Mouse (Mus musculus) spleen, adult 2 months (tissue): Measurements from ENCODE around the gene Nkx1-2. TPM values are rescaled to one million over a fixed set of nuclear protein-coding genes. Genes with fewer than 3 reads are reported as not detected.

Source experiments
- DNase-seq, 2 experiments: peaks; one replicate each; pipeline versions ENCODE4 v3.0.0 to v3.0.0-alpha.2; 2012 to 2021; ENCODE audit warnings: low spot score in 2 of 2, low read depth in 1 of 2
- H3K27ac ChIP-seq: fragments of 200-500 bp; 2 replicates; pipeline ENCODE4 v1.5.1; 2012; ENCODE audit warnings: low read length, inconsistent platforms; ENCODE audit not compliant: insufficient read depth
- H3K27me3 ChIP-seq: fragments of 200-500 bp; 2 replicates; pipeline ENCODE4 v1.6.1; 2012; ENCODE audit warnings: mild to moderate bottlenecking, moderate library complexity, low read length, inconsistent platforms; ENCODE audit not compliant: control insufficient read depth, insufficient read depth
- H3K36me3 ChIP-seq: fragments of 200-500 bp; 2 replicates; pipeline ENCODE4 v1.6.1; 2012; ENCODE audit warnings: mild to moderate bottlenecking, low read length, inconsistent platforms; ENCODE audit not compliant: control insufficient read depth, insufficient read depth
- H3K4me1 ChIP-seq: fragments of 200-500 bp; 2 replicates; pipeline ENCODE4 v1.6.1; 2011; ENCODE audit warnings: inconsistent platforms; ENCODE audit not compliant: control insufficient read depth, insufficient read depth, insufficient read length
- H3K4me3 ChIP-seq: fragments of 200-500 bp; 2 replicates; pipeline ENCODE4 v1.5.1; 2011; ENCODE audit warnings: mild to moderate bottlenecking, inconsistent platforms; ENCODE audit not compliant: insufficient read depth, insufficient read length; ENCODE audit errors: extremely low read depth
- CTCF ChIP-seq: fragments of 200-500 bp; IDR thresholded peaks from 2 replicates; pipeline ENCODE4 v1.5.1; 2011; ENCODE audit warnings: mild to moderate bottlenecking, inconsistent platforms; ENCODE audit not compliant: insufficient read depth, insufficient read length, insufficient replicate concordance; ENCODE audit errors: extremely low read depth
- POLR2A ChIP-seq: fragments of 200-500 bp; IDR thresholded peaks from 2 replicates; pipeline ENCODE4 v1.6.1; 2011; ENCODE audit warnings: low read depth, low read length, inconsistent platforms
- WGBS: fragments of 180-500 bp; shearing (Covaris S2); methylation state at CpG from one replicate; pipeline ENCODE4 v1.1.7; 2018; 5-methylcytosine and 5-hydroxymethylcytosine counted together
- polyA plus RNA-seq: library from polyadenylated mRNA; depleted of rRNA; stranded (reverse); fragments of >200 nt; gene quantifications from 2 replicates; pipeline ENCODE4 v1.2.3, GENCODE M21; 2012

Gene Nkx1-2
- polyA plus RNA-seq, 1 experiment = 0.19 TPM

- H3K27me3 ChIP-seq = peaks cover 8% of the 10 kb centered on the region
- peaks cover under 1% of the 10 kb centered on the region for H3K4me1 ChIP-seq
- no peak for DNase-seq
- 94% methylated on average over 2 of the region's 2 CpGs for WGBS
- no peak overlapping the region for H3K27ac ChIP-seq
- no peak overlapping the region for H3K4me3 ChIP-seq
- H3K36me3 ChIP-seq = no peaks in the 10 kb centered on the region
- TF ChIP-seq POLR2A (no peak), CTCF (no peak)
These were observed 5.1 kb downstream of the Nkx1-2 start for GRCm38 (mm10) chr7:132594325-132594724.

GRCm38 (mm10) chr7:132593762-132594161 lies 5.7 kb downstream of the Nkx1-2 start:
- TF ChIP-seq CTCF (no peak), POLR2A (no peak)
- Histone ChIP-seq H3K36me3 (no peaks in the 10 kb centered on the region), H3K27me3 (peaks cover 8% of the 10 kb centered on the region), H3K4me3 (no peak overlapping the region), H3K4me1 (no peaks in the 10 kb centered on the region; the same call in 1 of the 2 replicates), H3K27ac (no peak overlapping the region)
- 78% methylated on average over 2 of the region's 2 CpGs for WGBS
- no peak for DNase-seq

DNA sequence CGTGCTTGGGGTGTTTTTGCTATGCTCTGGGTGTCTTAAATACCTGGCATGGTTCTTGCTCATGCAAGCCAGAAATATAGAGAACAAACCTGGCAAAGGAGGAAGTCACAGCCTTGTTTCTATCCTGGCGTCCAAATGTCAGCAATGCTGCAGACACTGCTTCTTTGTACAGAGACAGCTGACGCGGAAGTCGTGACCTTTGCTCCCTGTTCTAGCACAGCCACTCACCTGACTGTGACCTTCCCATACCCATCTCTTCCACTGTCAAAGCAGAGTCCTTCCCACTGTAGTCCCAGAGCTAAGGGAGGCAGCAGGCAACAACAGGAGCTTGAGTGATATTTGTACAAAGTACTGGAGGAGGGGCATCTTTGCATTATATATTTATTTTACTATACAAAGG lies 9.8 kb downstream of the Nkx1-2 start:
- TF ChIP-seq CTCF = no peak
- no peak for TF ChIP-seq POLR2A
- no peaks in the 10 kb centered on the region for H3K36me3 ChIP-seq
- WGBS = 62% methylated on average over 5 of the region's 5 CpGs
- no peak for DNase-seq
- H3K4me3 ChIP-seq = no peak overlapping the region
- no peaks in the 10 kb centered on the region for H3K27me3 ChIP-seq
- H3K27ac ChIP-seq = no peak overlapping the region
- H3K4me1 ChIP-seq = no peaks in the 10 kb centered on the region

DNA sequence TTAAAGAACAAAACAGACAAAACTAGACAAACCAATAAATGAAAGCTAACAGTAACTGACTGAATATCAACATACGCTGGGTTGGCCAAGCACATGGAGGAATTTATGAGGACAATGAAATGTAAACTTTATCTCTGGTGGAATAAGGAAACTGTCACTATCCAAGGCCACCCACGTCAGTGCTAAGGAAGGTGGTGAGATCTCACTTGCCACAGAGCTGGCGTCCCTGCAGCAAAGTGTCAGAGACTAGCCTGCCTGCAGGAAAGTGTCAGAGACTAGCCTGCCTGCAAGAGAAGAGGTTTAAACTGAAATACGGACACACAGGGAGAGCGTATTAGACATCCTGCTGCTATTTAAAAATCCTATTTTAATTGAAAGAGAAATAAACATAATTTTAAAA lies 12.3 kb downstream of the Nkx1-2 start:
- no peak for DNase-seq
- Histone ChIP-seq H3K36me3 (no peaks in the 10 kb centered on the region), H3K27ac (no peak overlapping the region), H3K4me3 (no peak overlapping the region), H3K27me3 (no peaks in the 10 kb centered on the region; the same call in 1 of the 2 replicates), H3K4me1 (no peaks in the 10 kb centered on the region)
- 78% methylated on average over 5 of the region's 5 CpGs for WGBS
- no peak for TF ChIP-seq CTCF
- TF ChIP-seq POLR2A = no peak

GRCm38 (mm10) chr7:132585695-132586491 lies 13.5 kb downstream of the Nkx1-2 start:
- DNase-seq = no peak
- Histone ChIP-seq H3K27ac (no peak overlapping the region), H3K36me3 (no peaks in the 10 kb centered on the region), H3K4me1 (no peaks in the 10 kb centered on the region), H3K4me3 (no peak overlapping the region), H3K27me3 (no peaks in the 10 kb centered on the region; the same call in 1 of the 2 replicates)
- 75% methylated on average over 3 of the region's 3 CpGs for WGBS
- no peak for TF ChIP-seq CTCF
- TF ChIP-seq POLR2A = no peak

DNA sequence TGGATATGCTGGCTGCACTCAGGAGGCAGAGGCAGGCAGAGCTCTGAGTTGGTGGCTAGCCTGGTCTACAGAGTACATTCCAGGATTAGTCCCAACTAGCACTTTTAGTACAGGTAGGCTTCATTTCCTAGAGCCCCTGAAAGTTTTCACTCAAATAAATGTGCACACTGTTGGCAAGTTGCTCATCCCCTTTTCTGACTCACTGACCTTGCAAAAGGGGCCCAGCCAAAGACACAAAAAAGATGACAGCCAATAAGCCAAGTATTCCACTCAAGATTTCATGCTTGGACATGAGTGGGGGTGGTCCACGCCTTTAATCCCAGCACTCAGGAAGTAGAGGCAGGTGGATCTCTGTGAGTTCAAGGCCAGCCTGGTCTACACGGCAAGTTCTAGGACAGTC lies 18.0 kb downstream of the Nkx1-2 start:
- DNase-seq = no peak
- Histone ChIP-seq H3K36me3 (no peaks in the 10 kb centered on the region), H3K4me3 (no peak overlapping the region), H3K27ac (no peak overlapping the region), H3K4me1 (no peaks in the 10 kb centered on the region), H3K27me3 (no peaks in the 10 kb centered on the region; the same call in 1 of the 2 replicates)
- TF ChIP-seq POLR2A (no peak), CTCF (no peak)
- WGBS = 92% methylated on average over 2 of the region's 2 CpGs

DNA sequence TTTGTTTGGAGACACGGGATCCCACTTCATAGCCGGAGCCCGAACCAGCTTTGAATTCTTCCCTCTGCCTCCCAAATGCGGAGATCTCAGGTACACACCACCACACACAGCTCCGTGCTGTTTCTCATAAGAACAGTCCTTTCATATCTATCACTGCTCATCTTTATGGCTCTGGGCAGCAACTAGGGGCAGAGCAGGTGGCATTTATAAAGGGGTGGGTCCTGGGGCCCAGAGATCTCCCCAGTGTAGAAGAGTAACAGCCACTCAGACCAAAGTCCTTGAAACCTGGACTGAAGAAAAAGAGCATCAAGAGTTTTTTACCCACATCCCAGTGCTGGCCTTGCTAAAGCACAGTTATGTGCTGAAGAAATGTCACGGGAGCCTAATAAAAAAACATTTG lies 18.9 kb downstream of the Nkx1-2 start:
- Histone ChIP-seq H3K4me3 (no peak overlapping the region), H3K4me1 (no peaks in the 10 kb centered on the region), H3K27me3 (no peaks in the 10 kb centered on the region; the same call in 1 of the 2 replicates), H3K36me3 (no peaks in the 10 kb centered on the region), H3K27ac (no peak overlapping the region)
- no peak for DNase-seq
- TF ChIP-seq CTCF (no peak), POLR2A (no peak)
- 76% methylated on average over 6 of the region's 6 CpGs for WGBS
